Mouse (Mus musculus) urinary bladder, adult 2 months (tissue): ENCODE measurements around the gene Ptpn7. TPM values are rescaled to one million over a fixed set of nuclear protein-coding genes. Genes with fewer than 3 reads are reported as not detected.

ENCODE experiments used
- DNase-seq: peaks from one replicate; pipeline ENCODE4 v3.0.0; 2022; ENCODE audit warnings: low spot score
- polyA plus RNA-seq: library from polyadenylated mRNA; depleted of rRNA; stranded (reverse); fragments of >200 nt; gene quantifications from 2 replicates; pipeline ENCODE4 v1.2.3, GENCODE M21; 2012

Gene Ptpn7
- polyA plus RNA-seq, 1 experiment: 2.6 TPM

DNA sequence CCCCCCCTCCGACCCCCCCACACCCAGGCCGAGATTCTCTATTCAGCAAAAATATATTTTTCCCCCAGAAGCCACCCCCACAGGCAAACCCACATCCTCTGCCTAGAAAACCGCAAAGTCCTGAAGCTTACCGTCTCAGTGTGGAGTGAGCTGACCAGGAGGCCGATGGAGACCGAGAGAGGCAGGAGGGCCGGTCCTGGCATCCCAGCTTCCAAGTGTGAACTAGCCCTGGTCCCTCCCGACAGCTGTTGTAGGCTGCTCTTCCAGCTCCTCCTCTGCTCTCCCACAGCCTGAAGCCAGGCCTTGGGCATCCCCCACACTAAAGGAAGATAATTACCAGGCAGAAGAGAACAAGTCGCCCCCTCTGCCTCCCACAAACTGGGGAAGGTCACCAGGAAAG, 3.5 kb upstream of the Ptpn7 start:
- no peak for DNase-seq

GRCm38 (mm10) chr1:135129543-135130183, 2.8 kb upstream of the Ptpn7 start:
- no peak for DNase-seq

- no peak for DNase-seq
Measured at GRCm38 (mm10) chr1:135130376-135131018, 2.0 kb upstream of the Ptpn7 start.

DNA sequence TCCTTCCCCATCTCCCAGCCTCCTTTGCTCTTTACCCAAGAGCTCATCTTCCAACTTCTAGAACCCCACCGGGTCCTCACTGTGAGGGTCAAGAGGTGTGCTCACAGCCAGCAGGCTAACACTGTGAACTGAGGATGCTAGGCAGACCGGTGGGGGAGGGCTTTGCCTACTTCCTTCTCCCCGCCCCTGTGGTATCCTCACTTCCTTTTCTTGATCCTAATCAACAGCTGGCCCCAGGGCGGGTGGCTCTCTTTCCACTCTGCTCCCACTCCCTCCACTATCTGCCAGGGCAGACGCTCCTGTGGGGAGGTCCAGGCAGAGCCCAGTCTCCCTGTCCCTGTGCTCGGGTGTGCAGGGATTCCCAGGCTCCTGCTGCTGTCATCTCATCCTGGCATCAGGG, 1.5 kb upstream of the Ptpn7 start:
- DNase-seq: no peak

DNA sequence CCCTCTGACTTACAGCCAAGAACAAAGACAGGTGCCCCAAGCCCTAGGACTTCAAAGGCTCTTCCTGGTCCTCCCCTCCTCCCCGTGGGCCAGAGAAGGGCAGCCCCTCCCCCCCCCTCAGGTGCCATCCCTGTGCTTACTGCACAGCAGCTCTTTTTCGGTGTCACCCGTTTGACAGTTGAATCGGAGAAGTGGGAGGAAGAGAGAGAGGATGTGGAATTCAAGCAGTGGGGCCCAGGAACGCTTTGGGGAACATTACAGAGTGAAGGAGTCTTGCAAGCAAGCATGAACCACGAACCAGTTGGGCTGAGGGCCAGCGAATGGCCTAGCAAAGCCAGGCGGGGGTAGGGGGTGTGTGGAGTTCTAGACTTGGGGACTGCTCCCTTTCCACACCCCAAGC, 940 bp upstream of the Ptpn7 start:
- no peak for DNase-seq

- DNase-seq: no peak
Measured at GRCm38 (mm10) chr1:135132893-135133369, 431 bp downstream of the Ptpn7 start.

DNA sequence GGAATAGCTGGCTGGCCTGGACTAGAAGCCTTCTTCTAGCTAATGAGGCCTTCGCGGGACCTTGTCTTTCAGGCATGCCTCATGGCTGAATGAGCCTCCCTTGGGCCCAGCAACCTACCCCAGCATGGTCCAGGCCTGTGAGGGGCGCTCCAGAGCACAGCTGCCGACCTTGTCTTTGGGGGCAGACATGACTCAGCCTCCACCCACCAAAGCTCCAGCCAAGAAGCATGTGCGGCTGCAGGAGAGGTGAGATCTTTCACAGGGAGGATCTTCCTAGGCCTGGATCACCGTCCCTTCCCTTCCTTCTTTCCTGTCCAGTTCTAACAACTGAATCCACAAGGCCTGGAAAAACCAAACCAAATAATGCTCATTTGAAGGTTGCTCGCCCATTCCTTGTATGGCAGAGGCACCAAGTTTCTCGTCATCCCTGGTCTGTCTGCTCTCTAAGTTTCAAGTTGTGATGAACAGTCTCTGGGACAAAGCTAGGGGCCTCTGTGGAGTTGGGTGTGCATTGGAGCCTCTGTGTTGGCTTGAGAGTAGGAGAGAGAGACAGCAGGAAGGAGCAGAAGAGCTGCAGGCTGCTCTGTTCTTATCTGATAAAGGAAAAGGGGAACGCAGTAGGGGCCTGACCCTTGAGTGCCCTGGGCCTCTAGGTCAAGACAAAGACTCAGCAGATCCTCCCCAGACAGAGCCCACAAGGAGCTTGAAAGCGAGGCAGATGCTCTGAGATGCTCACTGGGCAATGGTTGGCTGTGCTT, 1.4 kb downstream of the Ptpn7 start:
- no peak for DNase-seq

DNA sequence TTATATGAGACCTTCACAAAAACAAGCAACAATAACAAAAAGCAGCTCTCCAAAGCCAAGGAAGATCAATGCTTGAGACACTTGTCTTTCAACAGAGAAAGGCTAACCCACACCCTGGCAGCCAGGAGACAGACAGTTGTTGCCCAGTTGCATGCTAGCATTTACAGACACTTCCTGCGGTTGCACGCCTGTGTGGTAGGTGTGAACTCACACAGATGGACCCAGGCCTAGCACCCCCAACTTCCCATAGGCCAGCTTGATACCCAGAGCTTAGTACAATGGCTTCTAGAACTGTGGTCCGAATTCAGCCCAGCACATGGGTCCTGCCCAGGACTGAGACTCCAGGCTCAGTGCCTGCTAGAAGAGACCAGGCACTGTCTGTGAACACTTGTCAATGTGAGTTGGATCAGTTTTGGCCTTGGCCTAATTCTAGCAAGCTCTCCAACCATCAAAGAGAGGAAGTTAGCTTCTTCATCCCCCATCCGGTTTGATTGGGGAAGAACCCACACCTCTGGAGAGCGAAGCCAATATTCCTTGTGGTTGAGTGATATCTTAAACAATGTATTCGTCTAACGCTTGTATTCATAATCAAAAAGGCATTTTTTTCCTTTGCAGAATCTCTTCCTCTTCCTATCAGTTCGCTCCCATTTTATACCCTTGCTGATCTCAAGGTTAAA, 2.7 kb downstream of the Ptpn7 start:
- no peak for DNase-seq

DNA sequence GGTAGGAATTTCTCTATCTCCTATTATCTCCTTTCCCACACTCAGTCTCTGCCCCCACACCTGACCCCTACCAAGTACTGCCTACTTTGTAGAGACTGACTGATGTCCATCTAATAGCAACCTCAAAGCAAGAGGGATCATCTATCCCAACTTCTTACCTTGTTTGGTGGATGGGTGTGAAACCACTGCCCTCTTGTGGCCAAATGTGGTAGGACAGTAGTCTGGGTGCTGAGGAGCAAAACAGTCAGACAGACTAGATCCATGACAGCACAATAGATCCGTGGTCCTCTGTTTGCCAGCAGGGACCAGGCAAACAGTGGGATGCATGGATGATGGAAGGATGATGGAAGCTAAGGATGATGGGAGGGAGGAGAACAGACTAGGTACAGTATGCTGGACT, 4.0 kb downstream of the Ptpn7 start:
- no peak for DNase-seq

GRCm38 (mm10) chr1:135139906-135140305, 7.4 kb downstream of the Ptpn7 start:
- DNase-seq: no peak

GRCm38 (mm10) chr1:135142452-135142851, 10.0 kb downstream of the Ptpn7 start:
- DNase-seq: no peak

DNA sequence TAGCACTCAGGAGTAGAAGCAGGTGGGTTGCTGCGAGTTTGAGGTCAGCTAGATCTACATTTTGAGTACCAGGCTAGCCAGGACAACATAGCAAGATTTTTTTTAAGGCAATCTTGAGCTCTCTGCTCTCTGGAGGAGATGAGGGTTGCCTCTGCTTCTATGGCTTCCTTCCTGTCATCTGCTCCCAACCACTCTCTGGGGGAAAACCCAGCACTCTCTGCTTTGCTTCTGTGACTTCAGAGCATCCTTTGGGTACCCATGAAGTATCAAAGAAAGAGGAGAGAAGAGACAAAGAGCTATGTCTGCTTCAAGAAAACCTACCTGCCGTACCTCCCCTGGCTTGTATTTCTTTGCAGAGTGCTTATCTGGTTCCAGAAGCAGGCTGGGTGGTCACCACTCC, 11.4 kb downstream of the Ptpn7 start:
- DNase-seq: no peak

- DNase-seq: peak; percentile 77
Measured at GRCm38 (mm10) chr1:135146077-135146945, 13.8 kb downstream of the Ptpn7 start, which contains the start of gene Arl8a. Gene Arl8a, plus strand, starts transcription at chr1:135146824.

DNA sequence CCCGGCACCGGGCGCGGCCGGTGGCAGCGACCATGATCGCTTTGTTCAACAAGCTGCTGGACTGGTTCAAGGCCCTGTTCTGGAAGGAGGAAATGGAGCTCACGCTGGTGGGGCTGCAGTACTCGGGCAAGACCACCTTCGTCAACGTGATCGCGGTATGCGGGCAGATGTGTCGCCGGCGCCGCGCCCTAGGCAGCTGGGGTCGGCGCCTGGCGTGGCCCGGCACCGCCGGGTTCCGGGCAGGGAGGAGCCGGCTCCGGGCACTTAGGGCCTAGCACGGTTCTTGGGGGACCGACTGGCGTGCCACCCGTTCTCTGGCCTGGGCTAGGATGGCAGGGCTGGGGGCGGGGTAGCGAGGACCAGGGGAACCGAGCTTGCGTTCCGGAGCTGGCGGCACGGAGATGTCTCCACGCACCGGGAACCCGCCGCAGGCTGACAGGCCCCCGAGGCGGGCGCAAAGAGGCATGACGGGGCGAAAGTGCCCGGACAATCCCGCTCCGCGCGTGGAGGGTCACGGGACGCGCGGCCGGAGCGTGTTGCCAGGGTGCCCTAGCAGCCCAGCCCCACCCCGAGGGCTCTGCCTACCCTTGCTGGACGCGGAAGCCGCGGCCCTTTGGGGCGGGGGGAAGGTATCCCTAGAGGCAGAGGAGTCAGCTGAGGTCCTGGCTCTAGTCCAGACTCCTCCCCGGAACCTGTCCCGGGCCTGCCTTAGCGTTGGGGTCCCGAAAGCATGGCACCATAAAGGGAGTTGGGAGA, 14.6 kb downstream of the Ptpn7 start:
- DNase-seq: peak; percentile 76

DNA sequence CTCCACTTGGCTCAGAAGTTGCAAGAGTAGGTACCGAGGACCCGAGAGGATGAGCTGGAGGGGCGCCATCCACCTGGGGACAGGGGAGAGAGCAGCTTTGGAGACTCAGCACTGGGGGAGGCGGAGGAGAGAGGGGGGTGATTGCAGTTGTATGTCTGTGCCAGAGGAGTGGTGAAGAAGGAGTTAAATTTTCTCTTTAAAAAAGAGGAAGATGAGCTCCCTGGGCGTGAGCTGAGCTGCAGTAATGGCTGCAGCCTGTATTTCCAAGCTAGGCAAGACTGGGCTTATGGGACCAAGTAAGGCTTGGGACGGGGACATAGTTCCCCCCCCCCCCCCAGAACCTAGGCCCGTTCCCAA, 15.2 kb downstream of the Ptpn7 start:
- DNase-seq: no peak

DNA sequence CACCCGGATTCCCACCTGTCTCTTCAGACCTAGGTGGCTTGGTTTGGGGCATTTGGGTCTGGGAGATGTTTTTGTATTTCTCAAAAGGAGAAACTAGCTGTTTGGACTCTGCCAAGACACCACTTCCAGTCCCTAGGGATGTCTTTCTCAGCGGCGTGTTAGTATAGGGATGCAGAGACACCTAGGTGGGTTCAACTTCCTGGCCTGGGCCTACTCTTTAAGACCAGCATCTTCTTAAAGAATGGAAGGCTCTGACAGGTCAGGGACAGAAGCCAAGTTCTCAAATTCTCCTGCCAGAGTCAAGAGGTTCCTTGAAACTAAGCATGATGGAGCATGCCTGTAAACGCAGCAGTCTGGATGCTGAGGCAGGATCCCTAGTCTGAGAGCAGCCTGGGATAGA, 16.0 kb downstream of the Ptpn7 start:
- DNase-seq: no peak

DNA sequence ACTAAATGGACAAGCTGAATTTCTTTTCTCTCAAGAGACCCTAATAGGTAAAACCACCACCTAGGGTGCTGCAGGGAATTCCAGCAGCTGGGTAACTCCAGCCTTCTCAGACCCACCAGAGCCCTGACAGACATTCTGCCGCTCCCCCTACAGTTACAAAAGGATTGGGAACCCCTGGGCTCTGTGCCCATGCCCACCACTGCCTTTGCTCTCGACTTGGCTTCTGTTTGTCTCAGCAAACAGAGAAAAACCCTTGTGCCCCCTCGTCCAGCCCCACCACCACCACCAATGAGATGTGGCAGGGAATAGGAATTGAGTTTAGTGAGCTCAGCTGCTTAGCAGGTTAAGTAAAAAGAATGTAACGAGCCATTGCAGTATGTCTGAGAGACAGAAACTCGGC, 16.5 kb downstream of the Ptpn7 start:
- no peak for DNase-seq

DNA sequence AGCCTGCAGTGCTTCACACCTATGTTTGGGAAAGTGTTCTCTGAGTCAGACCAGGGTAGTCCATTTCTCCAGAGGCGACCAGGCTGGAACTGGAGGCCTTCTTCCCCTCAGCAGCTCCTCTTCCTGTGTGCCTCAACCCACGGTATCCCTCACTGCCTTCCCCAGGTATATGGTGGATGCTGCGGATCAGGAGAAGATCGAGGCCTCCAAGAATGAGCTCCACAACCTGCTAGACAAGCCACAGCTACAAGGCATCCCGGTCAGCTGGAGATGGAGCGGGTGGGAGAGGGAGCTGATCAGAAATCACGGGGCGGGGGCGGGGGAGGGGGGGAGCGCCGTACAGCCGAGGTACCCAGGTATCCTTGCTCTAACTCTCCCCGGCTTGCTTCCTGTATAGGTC, 21.5 kb downstream of the Ptpn7 start:
- DNase-seq: no peak

- DNase-seq: peak; percentile 47
Measured at GRCm38 (mm10) chr1:135154411-135154959, 22.0 kb downstream of the Ptpn7 start.

DNA sequence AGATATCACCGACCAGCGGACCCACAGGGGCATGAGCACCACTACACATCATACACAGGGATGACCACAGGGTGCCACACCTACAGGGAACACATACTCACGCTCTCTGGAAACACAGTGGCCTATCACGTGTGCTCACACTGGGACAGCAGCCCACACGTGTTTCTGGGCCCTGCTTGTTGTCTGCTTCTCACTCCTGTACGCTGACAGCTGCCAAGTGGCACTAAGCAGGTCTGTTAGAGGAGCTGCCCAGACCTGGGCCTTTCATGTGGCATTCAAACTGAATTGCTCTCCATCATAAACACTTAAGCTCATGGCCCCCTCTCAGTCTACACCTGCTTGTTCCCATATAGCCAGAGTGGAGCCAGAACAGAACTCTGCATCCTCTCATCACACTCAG, 23.8 kb downstream of the Ptpn7 start:
- no peak for DNase-seq
